Mouse (Mus musculus) left cerebral cortex, postnatal 14 days (tissue): ENCODE measurements at regions not wholly inside any gene's neighbourhood (a gene's known extent, or its start where the extent isn't known, plus 50 kb on each side); places are given as distances from the start of the nearest gene placed in this dataset.
"Not testable (repeated sequence)": the region's sequence is repeated elsewhere in the genome, so short reads cannot be mapped to it uniquely, and the experiment has no call there.

Experiments used
- DNase-seq, 2 experiments: peaks; one replicate each; pipeline ENCODE4 v3.0.0; 2021 to 2022; ENCODE audit warnings: low spot score in 2 of 2, mixed read lengths in 1 of 2
- intact Hi-C: fragments of 180-260 bp; cut with DNase I; formaldehyde crosslinking; loops from one replicate; pipeline ENCODE4 v1.15.1; 2025

DNA sequence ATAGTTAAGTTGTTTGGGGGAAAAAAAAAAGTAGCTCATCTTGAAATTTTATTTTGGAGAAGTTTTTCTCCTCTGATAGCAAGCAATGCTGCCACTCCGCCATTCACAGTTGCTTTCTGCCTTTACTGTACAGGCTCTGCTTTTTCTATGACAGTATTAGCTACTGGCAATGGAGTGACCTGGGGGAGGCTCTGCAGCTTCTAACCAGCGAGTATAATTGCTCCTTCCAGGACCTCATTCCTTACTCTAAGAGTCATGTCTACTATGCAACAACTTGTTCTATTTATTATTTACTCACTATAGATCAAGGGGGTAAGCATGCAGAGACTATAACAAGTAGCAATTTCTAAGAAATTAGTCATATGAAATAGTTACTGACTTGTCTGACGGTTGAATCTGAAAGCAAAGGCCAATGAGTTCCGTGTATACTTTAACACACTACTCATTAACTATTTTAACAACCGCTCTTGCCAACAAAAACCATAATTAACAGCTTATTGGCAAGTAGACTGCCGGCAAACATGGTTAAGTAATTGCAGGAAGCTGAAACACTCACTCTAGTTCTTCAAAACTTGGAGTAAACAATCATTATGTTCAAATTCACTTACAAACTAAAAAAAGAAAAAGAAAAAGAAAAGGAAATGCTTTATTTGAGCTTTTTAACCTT is 432.9 kb upstream of the B3galt2 start:
- no peak for DNase-seq
- intact Hi-C loops = no loop called here

- intact Hi-C loops = no loop called here
- no peak for DNase-seq
Measured at GRCm38 (mm10) chr1:143217401-143217800, 423.1 kb upstream of the B3galt2 start.

DNA sequence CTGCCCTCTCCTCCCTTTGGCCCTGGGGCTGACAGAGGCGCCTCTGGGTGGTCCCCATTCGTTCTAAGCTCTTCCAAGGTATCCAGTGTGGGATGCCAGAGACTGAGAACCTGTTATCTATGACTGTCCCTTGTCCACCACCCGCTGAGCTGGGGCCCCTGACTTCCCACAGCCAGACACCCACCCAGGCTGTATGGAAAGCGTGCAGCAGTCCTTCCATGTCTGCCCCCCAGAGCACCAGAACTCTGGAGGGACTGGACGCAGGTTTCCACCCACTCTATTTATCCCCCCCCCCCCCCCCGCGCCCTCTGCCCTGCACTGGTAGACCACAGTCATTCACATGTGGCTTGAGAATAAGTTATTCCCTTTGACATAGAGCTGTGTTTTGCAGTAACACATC is 408.5 kb upstream of the B3galt2 start:
- DNase-seq = no peak
- intact Hi-C loops = no loop called here

DNA sequence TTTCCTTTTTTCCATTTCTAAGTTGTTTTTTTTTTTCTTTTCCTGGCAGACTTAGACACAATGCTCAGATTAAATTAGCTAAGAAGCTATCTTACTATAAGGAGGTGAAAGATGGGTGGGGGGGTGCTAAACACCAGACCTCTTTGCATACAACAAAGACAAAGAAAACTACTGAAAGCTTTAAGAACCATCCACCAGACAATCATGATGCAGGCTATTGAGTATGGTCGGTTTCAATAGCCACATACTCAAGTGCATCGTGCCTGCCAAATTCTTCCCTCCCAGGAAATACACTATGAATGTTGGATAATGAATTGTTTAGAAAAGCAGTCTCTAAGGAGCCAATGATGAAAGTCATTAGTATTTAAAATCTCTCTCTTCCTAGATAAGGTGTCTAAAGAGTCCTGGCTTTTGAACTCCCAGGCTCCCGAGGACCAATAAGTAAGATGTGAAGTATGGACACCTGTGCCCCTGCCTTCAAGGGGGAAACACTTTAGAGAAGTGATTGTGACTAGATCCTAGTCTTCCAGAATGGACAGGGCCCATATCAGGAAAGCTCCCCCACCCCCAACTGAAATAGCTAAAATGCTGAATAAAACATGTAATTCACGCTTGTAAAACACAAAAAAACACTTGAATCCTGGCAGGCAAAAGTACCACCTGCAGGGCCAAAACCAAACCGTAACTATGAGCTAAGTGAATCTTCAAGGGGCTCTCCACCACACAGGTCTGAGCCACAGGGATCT is 381.8 kb upstream of the B3galt2 start:
- no peak for DNase-seq
- intact Hi-C loops = no loop called here

GRCm38 (mm10) chr1:143263263-143264038 is 377.0 kb upstream of the B3galt2 start:
- intact Hi-C loops = no loop called here
- DNase-seq = no peak

DNA sequence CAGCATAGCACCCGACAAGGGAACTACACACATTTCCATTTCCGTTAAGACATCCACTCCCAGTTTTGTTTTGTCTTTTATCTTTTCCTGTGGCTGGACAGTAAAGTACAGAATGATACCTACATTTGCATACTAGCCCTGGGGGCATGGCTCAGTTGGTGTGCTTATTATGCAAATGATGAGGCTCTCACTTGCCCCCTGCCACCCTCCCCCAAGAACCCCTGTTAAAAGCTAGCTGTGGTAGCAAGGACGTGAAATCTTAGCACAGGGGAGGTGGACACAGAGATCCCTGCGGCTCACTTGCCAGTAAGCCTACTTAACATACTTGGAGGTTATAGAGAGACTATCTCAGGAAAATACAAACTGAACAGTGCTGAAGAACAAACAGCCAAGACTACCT is 375.2 kb upstream of the B3galt2 start:
- no peak for DNase-seq
- intact Hi-C loops = no loop called here

GRCm38 (mm10) chr1:143286274-143286967 is 354.0 kb upstream of the B3galt2 start:
- intact Hi-C loops = no loop called here
- DNase-seq = no peak

DNA sequence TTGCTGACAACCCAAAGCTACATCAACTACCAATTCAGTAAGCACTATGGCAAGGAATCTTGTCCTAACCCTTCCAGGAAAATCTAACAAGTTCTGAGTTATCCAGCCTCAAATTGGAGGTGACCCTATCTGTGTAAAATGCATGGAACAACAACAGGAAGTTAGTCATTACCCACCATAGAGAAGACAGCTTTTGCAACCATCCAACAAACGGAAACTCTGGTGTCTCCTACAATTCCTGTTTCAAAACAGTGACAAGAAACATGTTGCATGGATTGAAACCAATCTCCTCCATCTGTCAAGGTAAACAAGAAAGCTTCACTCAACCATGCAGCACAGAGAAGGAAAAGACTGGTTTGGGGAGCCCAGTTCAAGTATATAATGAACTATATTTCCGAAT is 353.0 kb upstream of the B3galt2 start:
- DNase-seq = no peak
- intact Hi-C loops = no loop called here

GRCm38 (mm10) chr1:143296555-143296954 is 343.9 kb upstream of the B3galt2 start:
- DNase-seq = no peak

GRCm38 (mm10) chr1:143307379-143307778 is 333.1 kb upstream of the B3galt2 start:
- no peak for DNase-seq
- intact Hi-C loops = no loop called here

More at GRCm38 (mm10) chr1:143296555-143296954, 343.9 kb upstream of the B3galt2 start:
- intact Hi-C loops = no loop called here

DNA sequence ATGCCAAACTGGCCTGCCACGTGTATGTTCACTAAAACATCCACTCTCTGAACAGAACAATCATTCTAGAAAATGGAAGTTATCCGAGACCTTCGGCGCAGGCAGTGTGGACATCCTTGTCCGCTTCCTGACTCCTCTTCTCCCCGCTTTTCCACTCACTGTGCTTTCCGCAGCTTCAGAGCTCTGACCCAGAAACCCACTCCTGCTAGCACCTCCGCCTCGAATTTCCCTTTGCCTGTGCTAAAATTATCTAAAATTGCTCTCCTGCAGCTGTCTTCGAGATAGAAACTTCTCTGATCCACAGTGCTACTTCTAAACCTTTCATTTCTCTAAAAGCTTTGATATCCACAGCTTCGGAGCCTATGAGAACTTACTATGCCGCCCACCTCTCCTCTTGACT is 322.1 kb upstream of the B3galt2 start:
- peak; percentile 23 to 24 for DNase-seq

DNA sequence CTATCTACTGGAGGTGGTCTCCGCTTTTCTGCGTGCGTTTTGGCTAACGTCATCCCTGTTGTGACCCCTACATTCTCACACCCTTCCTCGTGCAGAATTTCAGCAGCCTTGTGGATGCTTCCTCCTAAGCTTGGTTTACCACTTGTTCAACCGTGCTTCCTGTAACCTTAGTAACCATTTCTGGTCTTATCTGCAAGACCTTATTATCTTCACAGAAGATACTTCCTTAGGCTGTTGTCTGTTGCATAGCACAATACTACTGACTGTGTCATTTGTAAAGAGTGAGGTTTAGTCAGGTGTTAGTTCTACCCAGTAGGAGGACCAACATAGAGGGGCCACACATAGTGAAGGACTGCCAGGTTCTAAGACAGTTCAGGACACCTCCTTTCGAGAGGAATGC is 320.9 kb upstream of the B3galt2 start:
- intact Hi-C loops = no loop called here
- DNase-seq = no peak

More for the DNA sequence above, 322.1 kb upstream of the B3galt2 start:
- intact Hi-C loops = no loop called here

DNA sequence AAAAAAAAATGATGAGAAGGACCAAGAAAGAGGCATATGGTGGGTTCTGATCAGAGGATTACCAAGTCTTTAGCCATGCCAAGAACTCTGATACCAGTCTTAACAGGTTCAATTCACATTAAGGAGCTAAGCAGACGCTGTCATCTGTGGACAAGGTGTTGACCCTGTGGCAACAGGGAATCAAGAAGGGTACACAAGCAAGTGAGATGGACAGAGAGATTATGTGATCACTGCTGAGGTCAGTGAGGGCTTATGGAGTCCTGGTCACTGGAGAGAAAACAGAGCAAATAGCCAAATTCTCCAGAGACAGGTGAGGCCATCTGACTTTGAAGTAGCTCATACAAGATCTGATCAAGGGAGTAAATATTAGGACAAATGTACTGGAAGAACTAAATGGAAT is 289.1 kb upstream of the B3galt2 start:
- no peak for DNase-seq
- intact Hi-C loops = no loop called here

DNA sequence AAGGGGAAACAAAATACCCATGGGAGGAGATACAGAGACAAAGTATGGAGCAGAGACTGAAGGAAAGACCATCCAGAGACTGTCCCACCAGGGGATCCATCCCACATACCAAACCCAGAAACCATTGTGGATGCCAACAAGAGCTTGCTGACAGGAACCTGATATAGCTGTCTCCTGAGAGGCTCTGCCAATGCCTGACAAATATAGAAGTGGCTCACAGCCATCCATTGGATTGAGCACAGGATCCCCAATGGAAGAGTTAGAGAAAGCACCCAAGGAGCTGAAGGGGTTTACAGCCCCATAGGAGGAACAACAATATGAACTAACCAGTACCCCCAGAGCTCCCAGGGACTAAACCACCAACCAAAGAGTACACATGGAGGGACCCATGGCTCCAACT is 280.2 kb upstream of the B3galt2 start:
- DNase-seq, intact Hi-C loops: not testable (repeated sequence)

GRCm38 (mm10) chr1:143391851-143392250 is 248.6 kb upstream of the B3galt2 start:
- intact Hi-C loops = no loop called here

More at GRCm38 (mm10) chr1:143391851-143392250, 248.6 kb upstream of the B3galt2 start:
- no peak for DNase-seq
